Mouse (Mus musculus) thymus, postnatal 36 days (tissue): ENCODE measurements around the gene Eif2ak4.

ENCODE experiments used
- DNase-seq, 2 experiments: peaks; one replicate each; pipeline ENCODE4 v3.0.0; 2022; ENCODE audit warnings: mixed read lengths in 2 of 2

Eif2ak4 gene

GRCm38 (mm10) chr2:118405568-118405967 is 17.1 kb downstream of the Eif2ak4 start:
- DNase-seq: no peak

GRCm38 (mm10) chr2:118406811-118407210 is 18.4 kb downstream of the Eif2ak4 start:
- no peak for DNase-seq

- no peak for DNase-seq
These were observed 20.0 kb downstream of the Eif2ak4 start for GRCm38 (mm10) chr2:118408336-118408895.

- no peak for DNase-seq
These were observed 24.4 kb downstream of the Eif2ak4 start for GRCm38 (mm10) chr2:118412821-118413220.

- DNase-seq: no peak
These were observed 27.4 kb downstream of the Eif2ak4 start for GRCm38 (mm10) chr2:118415601-118416355.

GRCm38 (mm10) chr2:118418076-118418475 is 29.7 kb downstream of the Eif2ak4 start:
- DNase-seq: no peak

GRCm38 (mm10) chr2:118421951-118422350 is 33.5 kb downstream of the Eif2ak4 start:
- DNase-seq: no peak

GRCm38 (mm10) chr2:118422385-118422784 is 34.0 kb downstream of the Eif2ak4 start:
- DNase-seq: no peak

GRCm38 (mm10) chr2:118428296-118428695 is 39.9 kb downstream of the Eif2ak4 start:
- no peak for DNase-seq

- no peak for DNase-seq
These were observed 40.9 kb downstream of the Eif2ak4 start for GRCm38 (mm10) chr2:118429297-118429696.

GRCm38 (mm10) chr2:118430630-118431029 is 42.2 kb downstream of the Eif2ak4 start:
- no peak for DNase-seq

GRCm38 (mm10) chr2:118431589-118431988 is 43.2 kb downstream of the Eif2ak4 start:
- DNase-seq: peak; percentile 28 to 31

GRCm38 (mm10) chr2:118442172-118442571 is 53.8 kb downstream of the Eif2ak4 start:
- DNase-seq: no peak

GRCm38 (mm10) chr2:118442723-118443122 is 54.3 kb downstream of the Eif2ak4 start:
- no peak for DNase-seq

- DNase-seq: no peak
These were observed 57.6 kb downstream of the Eif2ak4 start for GRCm38 (mm10) chr2:118445696-118446674.

- no peak for DNase-seq
These were observed 59.8 kb downstream of the Eif2ak4 start for GRCm38 (mm10) chr2:118448181-118448580.

- DNase-seq: no peak
These were observed 62.6 kb downstream of the Eif2ak4 start for GRCm38 (mm10) chr2:118451056-118451455.

- DNase-seq: no peak
These were observed 68.6 kb downstream of the Eif2ak4 start for GRCm38 (mm10) chr2:118457029-118457428.

- DNase-seq: no peak
These were observed 69.2 kb downstream of the Eif2ak4 start for GRCm38 (mm10) chr2:118457463-118458261.

GRCm38 (mm10) chr2:118461480-118462165 is 73.2 kb downstream of the Eif2ak4 start:
- DNase-seq: no peak

GRCm38 (mm10) chr2:118463480-118463879 is 75.1 kb downstream of the Eif2ak4 start:
- no peak for DNase-seq

GRCm38 (mm10) chr2:118464450-118464849 is 76.0 kb downstream of the Eif2ak4 start:
- no peak for DNase-seq
